Mouse (Mus musculus) kidney, postnatal 36 days (tissue): ENCODE data around the gene Csk.

Source experiments
- DNase-seq, 2 experiments: peaks; one replicate each; pipeline ENCODE4 v3.0.0; 2021 to 2022; ENCODE audit warnings: mixed read lengths in 2 of 2

The Csk gene

DNA sequence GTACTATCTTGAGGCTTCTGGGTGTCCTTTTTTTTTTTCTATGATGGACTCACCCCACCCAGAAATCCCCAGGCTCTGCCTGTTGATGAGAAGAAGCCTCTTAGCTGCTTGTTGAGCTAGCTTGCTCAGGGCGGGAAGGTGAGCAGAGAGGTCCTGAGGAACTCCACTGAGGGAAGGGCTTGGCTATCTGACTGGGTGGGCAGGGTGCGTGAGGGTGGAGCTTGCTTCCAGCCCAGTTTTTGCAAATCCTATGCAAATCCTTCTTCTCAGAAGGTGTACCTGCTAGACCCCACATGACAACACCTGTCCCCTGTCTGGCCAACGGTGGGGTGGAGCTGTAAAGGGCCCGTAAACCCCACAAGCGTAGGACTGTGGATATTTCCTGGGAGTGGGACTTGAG lies at the start of gene Csk:
Csk (minus strand) TSS at position 349 of the 400 bp plus-strand sequence.
- no peak for DNase-seq

DNA sequence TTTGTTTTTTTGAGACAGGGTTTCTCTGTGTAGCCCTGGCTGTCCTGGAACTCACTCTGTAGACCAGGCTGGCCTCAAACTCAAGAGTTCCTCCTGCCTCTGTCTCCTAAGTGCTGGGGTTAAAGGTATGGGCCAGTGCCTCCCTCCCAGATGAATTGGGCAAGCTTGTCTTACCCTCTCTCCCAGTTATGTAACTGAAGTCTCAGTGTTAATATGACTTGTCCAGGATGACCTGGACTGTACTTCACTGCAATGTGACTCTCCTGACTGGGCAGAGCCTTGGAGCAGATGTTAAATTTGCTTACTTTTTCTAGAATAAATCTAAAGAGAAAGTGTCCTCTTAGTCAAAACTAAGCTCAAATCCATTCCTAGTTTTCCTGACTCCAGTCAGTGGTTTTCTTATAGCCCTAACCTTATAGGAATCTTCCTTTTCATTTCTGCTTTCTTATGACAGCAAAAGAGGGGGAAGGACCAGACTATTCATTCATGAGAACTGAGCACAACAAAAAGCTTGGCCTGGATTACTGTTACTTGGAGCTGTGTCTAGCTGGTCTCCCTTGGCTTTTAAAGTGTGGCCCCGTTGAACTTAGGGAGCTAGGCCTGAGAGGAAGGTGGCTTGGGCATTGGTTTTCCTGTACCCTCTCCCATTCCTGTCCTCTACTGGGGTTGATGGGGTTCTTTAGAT lies 45.2 kb upstream of the Csk start:
- no peak for DNase-seq

DNA sequence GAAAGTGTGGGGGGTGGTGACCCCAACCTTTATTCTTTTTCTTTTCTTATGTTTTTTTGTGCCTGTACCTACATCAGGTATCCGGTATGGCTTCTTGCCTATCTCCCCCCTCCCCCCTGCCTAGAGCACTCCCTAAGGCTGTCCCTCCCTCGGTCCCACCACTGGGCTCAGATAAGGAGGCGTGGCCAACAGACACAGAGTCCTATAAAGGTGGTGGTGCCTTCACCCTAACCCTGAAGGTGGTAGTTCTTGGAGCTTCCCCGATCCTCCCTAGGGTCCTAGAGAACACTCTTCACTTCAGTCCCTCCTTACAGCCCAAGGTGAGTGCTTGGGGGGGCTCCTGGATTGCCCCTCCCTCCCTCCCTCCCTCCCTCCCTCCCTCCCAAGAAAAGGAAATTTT lies 43.9 kb upstream of the Csk start:
- no peak for DNase-seq

DNA sequence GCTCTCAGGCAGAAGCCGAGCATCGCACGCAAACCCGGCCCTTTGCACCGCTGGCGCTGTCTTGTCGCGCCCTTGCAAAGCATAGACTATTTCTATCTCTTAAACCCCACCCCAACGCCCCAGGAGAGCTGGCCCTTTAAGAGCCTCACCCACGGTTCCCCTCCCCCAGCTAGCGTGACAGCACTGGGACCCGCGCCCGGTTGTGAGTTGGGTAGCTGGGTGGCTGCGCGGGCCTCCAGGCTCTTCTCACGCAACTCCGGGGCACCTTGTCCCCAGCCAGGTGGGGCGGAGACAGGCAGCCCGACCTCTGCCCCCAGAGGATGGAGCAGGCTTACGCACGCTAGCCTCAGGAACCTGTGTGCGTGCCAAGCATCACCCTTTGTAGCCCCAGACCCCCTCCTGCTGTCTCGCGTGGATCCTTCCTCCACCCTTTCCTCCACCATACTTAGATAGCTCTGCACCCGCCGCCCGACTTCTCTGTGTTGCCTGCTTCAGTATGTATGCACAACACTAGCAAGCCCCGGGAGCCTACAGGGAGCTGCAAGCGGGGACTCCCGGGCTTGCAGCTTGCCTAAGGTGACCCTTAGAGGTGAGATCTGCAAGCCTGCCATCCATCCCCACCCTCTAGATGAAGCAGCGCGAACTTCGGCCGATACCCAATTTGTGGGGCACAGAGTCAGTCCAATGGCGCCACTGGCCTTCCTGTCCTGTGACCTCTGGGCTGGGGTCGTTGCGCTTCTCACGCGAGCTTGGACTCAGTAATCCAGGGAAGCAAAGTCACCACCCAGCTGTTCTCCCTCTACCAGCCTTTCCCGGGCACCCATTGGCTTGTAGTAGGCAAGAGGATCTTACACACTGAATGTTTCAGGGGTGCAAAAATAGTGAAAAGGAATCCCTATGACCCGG lies 43.2 kb upstream of the Csk start:
- peak; percentile 61 to 79 for DNase-seq

DNA sequence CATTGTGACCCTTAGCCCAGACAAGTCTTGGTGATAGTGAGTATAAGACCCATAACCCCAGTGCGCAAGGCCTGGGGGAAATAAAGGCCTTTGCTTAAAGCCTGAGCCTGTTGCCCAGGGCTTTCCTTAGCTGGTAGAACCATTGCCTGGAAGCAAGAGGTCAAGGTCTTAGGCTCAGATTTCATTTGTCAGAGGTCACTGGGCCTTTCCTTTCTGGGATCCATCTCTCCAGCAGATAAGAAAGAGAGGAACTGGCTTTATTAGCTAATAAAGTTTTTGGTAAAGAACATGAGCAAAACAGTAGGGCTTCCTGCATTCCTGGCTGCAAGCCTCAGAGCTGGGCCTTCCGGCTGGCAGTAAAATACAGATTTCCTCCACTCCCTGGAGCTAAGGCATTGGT lies 40.7 kb upstream of the Csk start:
- DNase-seq = peak in 1 of 2 experiments; percentile 25

DNA sequence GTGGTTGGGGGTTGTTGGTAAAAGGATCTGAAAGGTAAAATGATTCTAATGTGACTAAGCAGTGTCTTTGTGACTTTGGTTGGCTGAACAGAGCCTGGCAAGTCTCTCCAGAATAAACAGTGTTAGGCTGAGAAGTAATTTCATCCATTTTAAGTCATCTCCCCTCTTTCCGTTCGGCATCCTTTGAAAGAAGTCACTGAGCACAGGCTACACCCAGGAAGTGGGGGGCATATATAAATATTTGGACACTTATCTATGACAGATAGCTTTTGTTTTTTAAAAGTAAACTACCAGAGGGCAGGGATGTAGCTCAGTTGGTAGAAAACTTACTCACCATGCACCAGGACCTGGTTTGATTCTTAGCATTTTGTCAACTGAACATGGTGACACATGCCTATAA lies 35.2 kb upstream of the Csk start:
- no peak for DNase-seq

DNA sequence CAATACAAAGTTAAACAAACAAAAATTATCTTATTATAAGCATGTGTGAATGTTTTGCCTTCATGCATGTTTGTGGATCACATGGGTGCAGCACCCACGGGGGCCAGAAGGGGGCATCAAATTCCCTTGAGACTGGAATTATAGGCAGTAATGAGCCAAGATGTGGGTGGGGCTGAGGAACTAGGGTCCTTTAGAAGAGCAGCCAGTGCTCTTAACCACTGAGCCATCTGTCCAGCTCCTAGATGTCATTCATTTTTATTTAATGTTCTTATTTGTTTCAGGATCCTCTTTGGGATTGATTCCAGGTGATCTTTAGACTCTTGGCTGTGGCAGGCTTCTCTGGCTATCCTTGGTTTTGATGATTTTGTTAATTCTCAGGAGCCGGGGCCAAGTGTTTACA lies 34.7 kb upstream of the Csk start:
- DNase-seq = peak; percentile 54 to 71

DNA sequence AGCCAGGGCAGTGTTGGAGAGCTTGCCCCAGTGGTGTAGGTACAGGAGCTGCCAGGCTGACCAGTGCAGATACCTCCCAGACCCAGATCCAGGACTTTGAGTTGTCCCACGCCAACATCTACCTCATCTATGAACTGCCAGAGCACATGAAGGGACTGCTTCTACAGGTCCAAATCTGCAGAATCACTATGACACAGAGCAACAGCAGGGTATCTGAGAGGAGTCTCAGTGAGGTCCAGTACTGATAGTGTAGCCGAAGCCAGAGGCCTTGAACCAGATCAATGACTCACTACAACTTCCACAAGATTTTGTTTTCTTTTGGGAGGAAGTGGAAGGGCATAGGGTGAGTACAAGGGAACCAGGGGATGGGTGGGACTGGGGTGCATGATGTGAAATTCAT lies 34.3 kb upstream of the Csk start, which contains the start of gene Cyp1a1:
Cyp1a1 (plus strand) TSS at position 178 of the 400 bp plus-strand sequence.
- DNase-seq = no peak

DNA sequence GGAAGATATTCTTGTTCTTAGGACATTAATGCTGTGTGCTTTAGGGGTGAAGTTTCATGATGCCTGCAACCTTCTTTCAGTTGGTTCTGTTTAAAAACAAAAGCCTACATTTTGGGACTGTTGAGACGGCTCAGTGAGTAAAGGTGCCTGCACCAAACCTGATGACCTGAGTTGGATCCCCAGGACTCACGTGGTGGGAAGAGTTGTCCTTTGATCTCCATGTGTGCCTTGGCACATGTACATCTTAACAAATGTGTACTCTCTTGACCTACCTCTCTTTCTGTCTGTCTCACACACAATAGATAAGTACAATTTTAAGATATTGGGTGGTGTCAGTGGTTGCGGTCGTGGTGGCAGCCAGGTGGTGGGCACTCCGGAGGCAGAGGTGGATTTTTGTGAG lies 32.6 kb upstream of the Csk start:
- no peak for DNase-seq

DNA sequence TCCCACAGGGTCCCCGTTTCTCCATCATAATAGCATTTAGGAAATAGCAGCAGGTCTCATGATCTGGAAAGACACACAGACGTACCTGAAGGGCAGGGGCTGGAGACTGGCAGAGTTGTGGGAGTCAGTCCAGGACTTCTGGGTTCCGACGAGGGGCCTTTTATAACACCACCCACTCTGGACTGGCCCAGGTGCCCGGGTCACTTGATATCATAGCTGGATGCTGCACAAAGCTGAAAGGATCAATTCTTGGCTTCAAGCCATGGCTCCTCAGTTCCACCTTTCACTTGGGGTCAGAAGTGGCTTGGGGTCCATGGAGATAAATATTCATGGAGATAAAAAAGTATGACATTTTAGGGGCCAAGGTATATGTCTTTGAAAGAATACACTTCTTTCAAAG lies 30.1 kb upstream of the Csk start, which contains the start of gene Cyp1a2:
Cyp1a2 (minus strand) TSS at position 184 of the 400 bp plus-strand sequence.
- no peak for DNase-seq

DNA sequence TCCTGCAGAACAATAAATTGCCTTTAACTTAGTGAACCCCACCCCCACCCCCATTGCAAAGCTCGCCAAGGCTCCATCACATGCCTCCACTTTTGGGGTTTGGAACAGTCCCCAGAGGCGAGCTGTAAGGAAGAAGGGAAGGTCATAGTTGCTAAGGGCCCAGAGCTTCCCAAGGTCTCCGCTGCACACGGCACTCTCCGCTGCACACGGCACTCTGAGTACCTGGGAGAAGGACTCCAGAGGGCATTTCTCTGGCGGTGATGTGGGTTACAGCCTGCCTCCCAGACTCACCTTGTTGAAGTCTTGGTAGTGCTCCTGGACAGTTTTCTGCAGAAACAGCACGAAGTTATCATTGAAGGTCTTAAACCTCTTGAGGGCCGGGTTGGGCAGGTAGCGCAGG lies 28.0 kb upstream of the Csk start:
- peak; percentile 36 to 53 for DNase-seq

DNA sequence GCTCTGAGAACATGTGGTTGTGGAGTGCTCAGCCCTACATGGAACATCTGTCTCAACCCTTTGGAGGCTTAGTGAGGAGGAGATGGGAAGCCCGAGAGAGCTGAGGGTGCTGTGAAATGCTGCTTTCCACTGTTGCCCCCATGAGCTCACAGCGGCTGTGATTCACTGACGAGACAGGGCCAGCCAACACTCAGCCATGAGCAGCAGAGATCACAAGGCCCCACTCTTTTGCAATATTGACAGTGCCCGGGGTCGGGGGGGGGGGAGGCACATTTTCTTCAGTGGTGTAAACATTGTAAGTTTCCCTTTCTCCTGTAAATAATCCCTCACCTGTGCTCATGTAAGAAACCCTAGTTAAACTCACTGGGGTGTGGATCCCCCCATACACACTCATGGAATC lies 18.1 kb upstream of the Csk start:
- DNase-seq = no peak

DNA sequence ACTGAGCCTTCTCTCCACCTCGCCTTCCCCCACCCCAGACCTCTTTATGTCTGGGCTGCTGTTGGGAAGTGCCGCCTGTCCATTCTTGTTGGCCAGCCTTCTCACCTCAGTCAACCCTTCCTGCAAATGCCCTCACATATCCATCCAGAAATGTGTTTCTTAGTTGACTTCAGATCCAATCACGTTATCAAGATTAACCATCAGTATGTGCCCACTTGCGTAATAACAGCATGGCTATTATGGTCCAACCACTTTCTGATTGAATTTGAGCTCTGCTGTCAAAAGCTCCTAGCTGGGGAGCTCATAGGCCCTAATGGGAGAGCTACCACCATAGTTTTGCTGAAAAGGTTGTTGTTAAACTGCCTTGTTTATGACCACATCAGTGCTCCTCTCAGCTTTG lies 17.6 kb upstream of the Csk start:
- no peak for DNase-seq

DNA sequence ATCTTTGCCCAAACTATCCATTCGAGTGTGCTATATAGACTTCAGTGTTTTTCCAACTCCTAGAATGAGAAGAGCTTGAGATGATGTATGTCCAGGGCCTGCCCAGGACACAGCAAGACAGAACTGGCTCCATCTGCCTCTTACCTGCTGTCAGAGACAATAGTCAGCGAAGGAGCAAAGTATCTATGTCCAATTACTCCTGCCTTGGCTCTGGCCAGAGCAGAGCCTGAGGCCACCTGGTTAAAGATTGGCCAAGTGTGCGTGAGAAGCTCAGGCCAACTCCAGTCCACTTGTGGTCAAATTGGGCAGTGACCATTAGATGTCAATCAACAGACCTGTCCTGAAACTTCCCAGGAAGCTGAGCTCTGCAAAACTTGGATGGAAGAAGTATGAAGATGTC lies 16.1 kb upstream of the Csk start:
- peak; percentile 86 to 92 for DNase-seq

DNA sequence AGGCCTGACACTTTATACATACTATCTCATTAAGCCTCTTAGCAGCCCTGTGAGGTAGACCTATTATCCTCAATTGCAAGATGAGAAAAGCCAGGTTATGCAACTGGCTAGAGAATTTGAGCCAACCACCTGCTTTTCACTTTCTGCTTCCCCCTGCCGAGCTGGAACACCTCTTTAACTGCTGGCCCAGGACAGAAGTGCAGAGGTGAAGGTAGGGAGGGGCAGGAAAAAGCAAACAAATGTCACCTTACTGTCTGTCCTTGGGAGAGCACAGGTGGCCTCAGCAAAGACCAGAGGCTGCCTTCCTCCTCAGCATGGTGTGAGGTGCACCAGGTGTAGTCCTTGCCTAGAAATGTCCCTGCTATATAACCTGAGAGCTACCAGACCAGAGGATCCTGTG lies 14.8 kb upstream of the Csk start:
- peak; percentile 39 to 66 for DNase-seq

DNA sequence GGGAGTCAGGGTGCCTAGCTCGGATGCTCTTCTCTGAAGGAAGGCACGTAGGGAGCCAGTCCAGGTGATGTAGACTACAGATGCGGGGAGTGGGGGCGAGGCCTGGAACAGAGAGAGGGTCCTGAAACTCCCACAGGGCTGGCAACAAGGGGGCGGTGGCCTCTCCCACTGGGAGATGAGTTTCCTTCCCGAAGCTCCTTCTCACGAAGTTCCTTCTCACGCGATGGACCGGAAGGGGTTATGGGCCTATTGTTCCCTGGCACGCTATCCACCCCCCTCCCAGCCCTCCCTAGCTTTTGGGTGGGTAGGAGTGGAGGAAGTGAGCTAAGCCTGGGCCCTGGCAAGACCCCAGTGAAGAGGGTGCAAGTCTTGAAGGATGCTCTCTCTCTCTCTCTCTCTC lies 14.4 kb upstream of the Csk start:
- peak; percentile 20 for DNase-seq

DNA sequence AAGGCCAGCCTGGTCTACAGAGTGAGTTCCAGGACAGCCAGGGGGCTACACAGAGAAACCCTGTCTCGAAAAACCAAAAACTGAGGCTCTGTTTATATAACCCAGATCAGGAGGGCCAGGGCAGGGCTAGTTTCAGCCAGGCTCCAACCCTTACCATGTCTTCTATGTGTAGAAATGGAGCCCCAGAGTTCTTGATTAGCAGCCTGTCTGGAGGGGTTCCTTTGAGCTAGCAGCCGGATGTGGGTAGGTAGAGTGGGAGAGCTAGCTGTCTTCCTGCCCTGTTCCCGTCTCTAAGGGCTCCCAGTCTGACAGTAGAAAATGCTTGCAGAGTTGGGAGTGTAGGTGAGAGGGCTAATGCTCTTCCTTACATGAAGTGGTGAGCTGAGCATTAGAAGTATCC lies 13.7 kb upstream of the Csk start:
- DNase-seq = no peak

DNA sequence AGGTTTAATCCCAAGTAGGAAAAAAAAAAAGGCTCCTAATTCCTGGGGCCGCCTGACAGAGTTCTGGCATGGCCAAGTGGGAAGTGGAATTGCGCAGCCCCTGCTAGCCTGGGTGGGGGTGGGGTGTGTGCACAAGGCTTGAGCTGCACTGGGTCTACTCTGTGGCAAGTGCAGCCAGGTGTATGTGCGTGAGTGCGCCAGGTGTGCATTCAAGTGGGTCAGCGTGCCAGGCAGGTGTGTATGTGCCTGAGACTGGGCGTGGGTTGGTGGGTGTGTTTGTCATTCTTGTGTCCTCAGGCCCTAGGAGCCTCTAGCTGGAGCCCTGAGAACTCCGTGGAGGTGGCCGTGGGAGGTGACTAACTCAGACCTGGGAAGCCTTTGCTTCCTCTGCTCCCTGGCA lies 13.1 kb upstream of the Csk start:
- DNase-seq = no peak

DNA sequence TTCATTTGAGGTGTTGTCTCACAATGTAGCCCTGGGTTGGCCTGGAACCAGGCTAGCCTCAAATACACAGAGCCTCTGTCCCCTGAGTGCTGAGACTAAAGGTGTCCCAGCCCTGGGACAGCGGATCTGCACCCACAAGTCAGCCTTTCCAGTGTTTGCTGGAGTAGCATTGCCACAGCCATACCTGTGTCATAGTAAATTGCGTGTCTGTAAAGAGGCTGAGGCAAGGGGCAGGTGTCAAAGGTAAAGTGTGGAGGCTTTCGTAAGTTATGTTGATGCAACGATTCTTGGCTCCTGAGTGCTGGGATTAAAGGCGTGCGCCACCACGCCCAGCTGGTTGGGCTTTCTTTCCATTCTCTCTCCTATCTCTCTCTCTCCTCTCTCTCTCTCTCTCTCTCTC lies 11.2 kb upstream of the Csk start:
- DNase-seq = no peak

DNA sequence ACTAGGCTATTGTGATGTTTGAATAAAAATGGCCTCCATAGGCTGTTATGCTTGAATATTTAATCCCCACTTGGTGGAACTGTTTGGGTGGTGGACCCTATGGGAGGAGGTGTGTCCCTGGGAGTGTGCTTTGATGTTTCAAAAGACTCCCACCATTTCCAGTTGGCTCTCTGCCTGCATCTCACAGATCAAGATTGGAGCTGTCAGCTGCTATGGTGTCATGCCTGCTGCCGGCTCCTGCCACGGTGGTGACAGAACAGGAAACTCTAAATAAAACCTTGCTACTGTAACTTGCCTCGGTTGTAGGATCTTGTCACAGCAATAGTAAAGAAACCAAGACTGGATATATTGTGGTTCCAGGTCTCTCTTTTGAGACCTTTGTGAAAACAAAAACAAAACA lies 8.1 kb upstream of the Csk start:
- DNase-seq = no peak

DNA sequence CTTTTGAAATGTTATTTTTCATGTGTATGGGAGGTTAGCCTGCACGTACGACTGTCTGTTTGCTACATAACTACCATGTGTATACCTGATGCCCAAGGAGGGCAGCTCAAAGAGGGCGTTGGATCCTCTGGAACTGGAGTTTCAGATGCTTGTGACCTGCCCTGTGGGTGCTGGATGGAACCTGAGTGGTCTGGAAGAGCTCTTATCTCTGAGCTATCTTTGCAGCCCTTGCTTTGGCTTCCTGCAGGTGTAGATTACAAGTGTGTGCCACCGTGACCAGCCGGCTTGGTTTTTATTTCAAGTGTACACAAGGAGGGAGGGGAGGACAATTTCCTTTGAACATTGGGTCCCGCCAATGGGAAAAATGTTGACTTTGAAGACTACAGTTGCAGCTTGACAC lies 7.1 kb upstream of the Csk start:
- no peak for DNase-seq

DNA sequence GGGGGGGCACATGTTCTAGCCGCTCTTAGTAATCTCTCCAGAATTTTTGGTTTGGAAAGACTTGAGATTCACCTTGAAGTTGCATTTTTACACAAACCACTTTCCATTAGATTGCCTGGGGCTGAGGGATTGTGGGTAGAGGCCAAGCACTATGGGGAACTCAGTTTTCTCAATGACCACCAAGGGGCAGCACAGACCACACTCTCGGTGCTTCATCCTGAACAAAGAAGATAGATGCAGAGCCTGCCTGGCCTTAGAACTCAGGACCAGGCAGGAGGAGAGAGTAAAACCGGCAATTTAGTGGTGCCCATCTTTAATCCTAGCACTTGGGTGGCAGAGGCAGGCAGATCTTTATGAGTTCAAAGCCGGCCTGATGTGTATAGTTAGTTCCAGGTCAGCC lies 6.3 kb upstream of the Csk start:
- DNase-seq = peak; percentile 86 to 90

DNA sequence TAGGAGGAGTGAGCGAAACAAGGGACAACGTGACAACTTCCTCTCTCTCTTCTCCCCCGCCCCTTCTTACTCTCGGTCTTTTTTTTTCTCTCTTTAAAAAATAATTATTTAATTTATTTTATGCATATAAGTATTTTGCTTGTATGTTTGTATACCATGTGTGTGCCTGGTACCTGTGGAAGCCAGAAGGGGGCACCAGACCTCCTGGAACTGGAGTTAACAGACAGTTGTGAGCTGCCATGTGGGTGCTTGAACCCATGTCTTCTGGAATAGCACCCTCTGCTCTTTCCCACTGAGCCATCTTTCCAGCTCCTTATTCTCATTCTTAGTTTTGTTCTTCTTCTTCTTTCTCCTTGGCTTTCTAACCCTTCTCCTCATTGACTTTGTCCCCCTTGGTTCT lies 5.5 kb upstream of the Csk start:
- DNase-seq = no peak

DNA sequence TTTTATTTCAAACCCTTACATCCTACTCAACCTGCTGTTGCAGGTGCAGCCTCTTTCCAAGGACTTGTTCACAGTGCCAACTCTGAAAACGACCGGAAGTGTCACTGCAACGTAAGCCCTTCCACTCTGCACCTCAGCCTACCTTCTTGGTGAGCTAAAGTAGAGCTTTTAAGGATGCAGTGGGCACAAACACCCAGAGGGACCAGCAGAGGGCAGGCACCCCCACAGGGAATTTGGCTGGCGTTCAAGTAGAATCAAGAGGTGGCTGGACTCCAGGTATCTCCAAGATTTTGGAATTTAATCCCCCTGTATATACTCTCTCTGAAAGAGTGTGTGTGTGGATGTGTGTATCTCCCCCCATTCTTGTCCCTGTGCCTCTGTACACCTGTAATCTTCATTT lies 4.4 kb upstream of the Csk start:
- DNase-seq = no peak
